Mouse (Mus musculus) heart, postnatal 10 days (tissue): ENCODE data around the gene Cfap157. TPM values are rescaled to one million over a fixed set of nuclear protein-coding genes. Genes with fewer than 3 reads are reported as not detected.

Experiments used
- DNase-seq, 2 experiments: peaks; one replicate each; pipeline ENCODE4 v3.0.0; 2021
- intact Hi-C: fragments of 180-260 bp; cut with DNase I; formaldehyde crosslinking; loops from one replicate; pipeline ENCODE4 v1.15.1; 2025
- total RNA-seq, 2 experiments: library from RNA; stranded (reverse); gene quantifications; 2 replicates each; pipeline ENCODE4 v1.2.3; 2021

The Cfap157 gene
- total RNA-seq, 2 experiments from 2014 or later, result 0.14 TPM; not detected in 1

GRCm38 (mm10) chr2:32751665-32752033 is 32.6 kb downstream of the Cfap157 start:
- intact Hi-C loops, result no loop called here
- DNase-seq, result no peak

DNA sequence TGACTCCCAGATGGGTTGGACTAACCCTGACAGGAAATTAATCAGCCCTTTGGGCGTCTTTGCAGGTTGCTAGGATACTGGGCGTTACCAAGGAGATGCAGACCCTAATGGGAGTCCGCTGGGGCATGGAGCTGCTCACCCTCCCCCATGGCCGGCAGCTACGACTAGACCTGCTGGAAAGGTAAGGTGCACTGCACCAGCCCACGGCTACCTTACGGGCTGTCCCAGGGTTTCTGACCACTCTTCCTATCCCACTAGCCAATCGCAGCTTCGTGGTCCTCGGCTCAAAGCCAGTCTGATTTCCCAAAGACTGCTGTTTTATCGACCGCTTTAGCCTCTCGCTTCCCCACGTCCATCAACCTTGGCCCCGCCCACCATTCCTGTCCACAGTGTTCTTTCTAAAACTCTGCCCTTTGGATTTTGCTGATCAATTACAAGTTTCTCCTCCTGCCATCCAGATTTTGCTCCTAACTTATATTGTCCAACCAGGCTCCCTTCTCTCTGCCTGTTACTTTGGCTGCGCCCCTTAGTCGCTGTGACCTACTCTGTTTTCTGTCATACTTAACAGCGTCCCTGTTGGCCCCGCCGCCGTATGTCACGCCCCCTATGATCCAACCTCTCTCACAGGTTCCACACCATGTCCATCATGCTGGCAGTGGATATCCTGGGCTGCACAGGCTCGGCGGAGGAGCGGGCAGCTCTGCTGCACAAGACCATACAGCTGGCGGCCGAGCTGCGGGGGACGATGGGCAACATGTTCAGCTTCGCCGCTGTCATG is 33.2 kb downstream of the Cfap157 start:
- DNase-seq, result peak; percentile 72 to 73
- intact Hi-C loops, result no loop called here

DNA sequence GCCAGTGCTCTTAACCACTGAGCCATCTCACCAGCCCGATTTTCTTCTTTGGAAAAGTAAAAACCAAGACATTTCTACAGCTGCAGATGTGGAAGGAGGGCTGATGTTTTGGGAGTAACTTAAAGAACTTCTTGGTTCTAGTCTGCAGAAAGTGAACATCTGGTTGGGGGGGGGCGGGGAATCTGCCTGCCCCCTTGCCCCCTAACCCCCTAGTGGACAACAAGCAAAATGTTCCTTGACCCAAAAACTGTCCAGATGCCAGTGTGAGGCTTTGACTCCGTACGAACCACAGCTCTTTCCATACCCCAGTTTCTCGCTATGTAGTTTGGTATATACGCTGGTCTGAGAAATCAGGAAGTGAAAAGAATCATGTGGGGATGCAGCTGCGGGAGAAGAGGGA is 34.0 kb downstream of the Cfap157 start:
- intact Hi-C loops, result no loop called here

DNA sequence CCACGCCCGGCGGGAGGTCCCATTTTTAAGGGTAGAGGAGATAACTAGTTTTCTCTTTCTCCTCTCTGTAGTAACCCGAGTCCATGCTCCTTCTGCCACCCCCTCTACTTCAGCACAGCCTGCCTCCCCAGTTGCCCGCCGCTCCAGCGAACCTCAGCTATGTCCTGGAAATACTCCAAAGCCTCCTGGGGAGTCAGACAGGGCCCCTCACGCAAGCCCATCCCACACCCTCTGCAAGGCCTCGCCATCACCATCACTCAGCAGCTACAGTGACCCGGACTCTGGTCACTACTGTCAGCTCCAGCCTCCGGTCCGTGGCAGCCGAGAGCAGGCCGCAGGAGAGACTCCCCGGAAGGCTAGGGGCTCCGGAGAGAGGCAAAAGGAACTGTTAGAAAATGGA is 35.1 kb downstream of the Cfap157 start:
- intact Hi-C loops, result loop anchor here (5.0 kb wide), 1 partner anchor 117 kb away; no protein-coding TSS in a partner anchor
- no peak for DNase-seq

More for the DNA sequence above, 34.0 kb downstream of the Cfap157 start:
- no peak for DNase-seq

DNA sequence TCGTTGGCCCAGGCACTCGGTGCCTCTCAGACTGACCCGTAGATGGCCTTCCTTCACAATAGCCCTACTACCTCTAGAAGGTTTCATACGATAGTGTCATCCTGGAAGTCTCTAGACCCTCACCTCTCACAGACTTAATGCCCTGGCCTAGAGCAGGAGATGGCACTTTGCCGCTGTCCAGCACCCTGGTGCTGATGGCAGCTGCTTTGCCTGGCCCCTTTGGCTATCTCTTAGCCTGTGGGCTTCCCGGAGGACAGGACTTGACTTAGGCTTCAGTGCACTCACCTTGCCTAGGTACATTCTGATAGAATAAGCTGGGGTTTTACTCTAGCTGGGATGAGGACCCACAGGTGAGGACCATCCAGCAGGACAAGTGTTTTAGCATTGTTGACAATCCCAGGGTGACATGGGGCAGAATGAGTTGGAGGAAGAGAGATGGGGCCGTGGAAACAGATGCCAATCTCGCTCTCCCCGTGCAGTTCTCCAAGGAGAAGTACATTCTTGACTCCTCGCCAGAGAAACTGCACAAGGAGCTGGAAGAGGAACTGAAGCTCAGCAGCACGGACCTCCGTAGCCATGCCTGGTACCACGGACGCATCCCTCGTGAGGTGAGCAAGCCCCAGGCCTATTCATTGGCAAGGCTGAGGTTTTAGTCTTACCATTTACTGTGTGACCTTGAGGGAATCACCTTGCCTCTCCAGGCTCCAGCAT is 39.8 kb downstream of the Cfap157 start:
- intact Hi-C loops, result no loop called here
- DNase-seq, result no peak

- DNase-seq, result no peak
- intact Hi-C loops, result no loop called here
These were observed 42.1 kb downstream of the Cfap157 start for GRCm38 (mm10) chr2:32742173-32742531.

- intact Hi-C loops, result no loop called here
- peak; percentile 56 to 57 for DNase-seq
These were observed 42.7 kb downstream of the Cfap157 start for GRCm38 (mm10) chr2:32741273-32742172.

GRCm38 (mm10) chr2:32740916-32741272 is 43.3 kb downstream of the Cfap157 start, which contains the start of gene 6330409D20Rik:
Gene 6330409D20Rik (minus strand): TSS chr2:32741016.
- no peak for DNase-seq
- intact Hi-C loops, result no loop called here

GRCm38 (mm10) chr2:32739311-32739710 is 44.9 kb downstream of the Cfap157 start:
- intact Hi-C loops, result no loop called here
- no peak for DNase-seq

GRCm38 (mm10) chr2:32737008-32737407 is 47.2 kb downstream of the Cfap157 start:
- intact Hi-C loops, result no loop called here

DNA sequence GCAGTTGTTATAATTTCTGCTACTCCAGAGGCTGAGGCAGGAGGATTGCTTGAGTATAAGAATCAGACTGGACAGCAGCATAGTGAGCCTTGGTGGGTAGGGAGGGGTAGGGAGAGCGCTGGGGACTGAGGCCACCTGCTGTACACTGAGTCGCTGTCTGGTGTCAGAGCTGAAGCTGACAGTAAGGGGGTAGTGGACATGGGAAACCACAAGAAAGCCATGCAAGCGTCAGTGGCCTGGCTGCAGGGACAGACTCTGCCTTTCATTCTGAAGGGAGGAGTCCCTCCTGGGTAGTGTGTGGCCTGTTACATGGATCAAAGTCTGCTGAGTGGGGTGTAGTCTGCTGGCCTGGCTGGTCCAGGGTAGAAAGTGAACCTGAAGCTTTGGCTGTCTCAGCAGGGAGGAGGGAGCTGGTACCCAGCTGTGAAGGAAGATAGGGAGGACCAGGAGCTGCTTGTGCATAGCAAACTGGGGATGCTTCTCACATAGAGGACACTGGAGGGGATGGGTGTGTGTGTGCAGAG is 47.9 kb downstream of the Cfap157 start:
- DNase-seq, result no peak
- intact Hi-C loops, result no loop called here

More at GRCm38 (mm10) chr2:32737008-32737407, 47.2 kb downstream of the Cfap157 start:
- no peak for DNase-seq

DNA sequence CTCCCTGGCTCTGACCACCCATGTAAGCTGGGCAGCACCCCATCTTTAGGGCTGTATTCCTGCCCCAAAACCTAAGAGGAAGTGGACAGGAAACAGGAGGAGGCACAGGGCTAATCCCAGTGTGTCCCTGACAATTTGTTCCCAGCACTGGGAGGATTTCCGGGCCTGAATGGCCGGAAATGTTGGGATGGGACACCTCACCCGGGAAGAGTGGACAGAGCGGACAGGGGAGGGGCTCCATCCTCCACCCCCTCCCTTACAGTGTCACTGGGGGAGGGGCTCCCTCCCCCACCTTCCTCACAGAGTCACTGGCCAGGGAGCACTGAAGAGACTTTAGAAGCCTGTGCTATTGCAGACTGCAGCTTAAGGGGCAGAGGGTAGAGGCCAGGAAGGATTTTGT is 49.3 kb downstream of the Cfap157 start:
- intact Hi-C loops, result no loop called here
- DNase-seq, result peak; percentile 68 to 77

DNA sequence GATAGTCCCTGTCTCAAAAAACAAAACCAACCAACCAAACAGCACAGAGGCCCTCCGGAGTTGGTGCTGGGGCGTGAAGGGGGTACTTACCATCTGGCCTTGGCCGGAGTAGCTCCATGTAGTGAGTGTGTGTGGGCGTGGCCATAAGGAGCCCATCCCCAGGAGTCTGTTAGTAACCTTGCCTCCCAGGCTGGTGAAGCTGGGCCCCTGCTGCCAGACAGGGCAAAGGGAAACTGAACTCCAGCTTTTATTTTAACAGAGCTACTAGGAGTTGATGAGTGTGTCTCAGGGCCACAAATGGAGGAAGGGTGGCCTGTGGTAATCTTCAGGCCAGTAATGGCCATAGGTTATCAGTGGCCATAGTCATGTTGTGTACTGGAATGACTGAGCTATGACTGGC is 49.7 kb downstream of the Cfap157 start:
- no peak for DNase-seq
- intact Hi-C loops, result no loop called here

- no peak for DNase-seq
- intact Hi-C loops, result no loop called here
These were observed 51.5 kb downstream of the Cfap157 start for GRCm38 (mm10) chr2:32732695-32733094.

GRCm38 (mm10) chr2:32731911-32732310 is 52.3 kb downstream of the Cfap157 start:
- intact Hi-C loops, result no loop called here
- peak in 1 of 2 experiments; percentile 48 for DNase-seq

- peak; percentile 57 to 71 for DNase-seq
- intact Hi-C loops, result no loop called here
These were observed 53.4 kb downstream of the Cfap157 start for GRCm38 (mm10) chr2:32730854-32731253.

- DNase-seq, result no peak
- intact Hi-C loops, result loop anchor here (2.0 kb wide), 1 partner anchor 15 kb away; no protein-coding TSS in a partner anchor
These were observed 54.7 kb downstream of the Cfap157 start for GRCm38 (mm10) chr2:32729547-32729946.

- DNase-seq, result peak; percentile 71 to 72
These were observed 55.8 kb downstream of the Cfap157 start for GRCm38 (mm10) chr2:32728463-32728862.

GRCm38 (mm10) chr2:32727435-32727834 is 56.8 kb downstream of the Cfap157 start:
- intact Hi-C loops, result no loop called here

More at GRCm38 (mm10) chr2:32728463-32728862, 55.8 kb downstream of the Cfap157 start:
- intact Hi-C loops, result loop anchor here (2.0 kb wide), 1 partner anchor 14 kb away; no protein-coding TSS in a partner anchor

More at GRCm38 (mm10) chr2:32727435-32727834, 56.8 kb downstream of the Cfap157 start:
- peak; percentile 96 for DNase-seq
